Mouse (Mus musculus): ENCODE data around the gene Erv3. TPM values are rescaled to one million over a fixed set of nuclear protein-coding genes. Genes with fewer than 3 reads are reported as not detected.

The Erv3 gene
- polyA plus RNA-seq (2014; fragmentation: Illumina TruSeq; extraction: RNeasy Lipid Tissue Mini Kit (QIAGEN cat#74804); ENCODE audit: low read depth, low replicate concordance), result 0.20 TPM

DNA sequence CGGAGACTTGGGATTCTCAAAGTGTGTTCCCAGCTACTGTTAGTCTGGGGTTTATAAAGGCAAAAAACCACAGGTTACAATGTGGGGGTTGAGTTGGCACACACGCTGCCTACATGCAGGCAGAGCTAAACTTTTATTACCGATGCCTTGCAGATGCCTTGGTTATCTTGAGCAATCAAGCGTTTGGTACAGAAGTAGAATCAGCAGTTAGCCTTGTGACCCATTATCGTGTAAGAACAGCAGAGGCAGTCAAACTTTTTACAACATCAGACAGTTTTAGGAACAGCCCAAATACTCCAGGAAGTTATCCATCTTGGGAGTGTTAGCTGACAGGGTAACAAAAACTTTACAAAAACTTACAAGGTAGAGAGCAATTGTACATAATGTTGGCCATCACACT lies at the start of gene Erv3:
TSS of gene Erv3 (minus strand) at position 27 of the 400 bp plus-strand sequence.

Other genes starting within 250 kb of the Erv3 start
- gene Prnp, start 50.2 kb upstream of the Erv3 start, polyA plus RNA-seq (2014; fragmentation: Illumina TruSeq; extraction: RNeasy Lipid Tissue Mini Kit (QIAGEN cat#74804); ENCODE audit: low read depth, low replicate concordance), result 245 TPM
- not detected for gene Prn, start 50.2 kb upstream of the Erv3 start, polyA plus RNA-seq (2014; fragmentation: Illumina TruSeq; extraction: RNeasy Lipid Tissue Mini Kit (QIAGEN cat#74804); ENCODE audit: low read depth, low replicate concordance)
- 11.5 TPM for gene Prnd, start 91.1 kb upstream of the Erv3 start, polyA plus RNA-seq (2014; fragmentation: Illumina TruSeq; extraction: RNeasy Lipid Tissue Mini Kit (QIAGEN cat#74804); ENCODE audit: low read depth, low replicate concordance)
- 18.4 TPM for gene Rassf2, start 170.5 kb upstream of the Erv3 start, polyA plus RNA-seq (2014; fragmentation: Illumina TruSeq; extraction: RNeasy Lipid Tissue Mini Kit (QIAGEN cat#74804); ENCODE audit: low read depth, low replicate concordance)

Measured in adipose tissue, adult 10 weeks (tissue).